Mouse (Mus musculus): ENCODE measurements around the gene Tmem242. TPM values are rescaled to one million over a fixed set of nuclear protein-coding genes. Genes with fewer than 3 reads are reported as not detected.

Tmem242 gene
- total and polyA plus RNA-seq, 3 experiments, result 68.9 to 83.1 (median 80.4) TPM

DNA sequence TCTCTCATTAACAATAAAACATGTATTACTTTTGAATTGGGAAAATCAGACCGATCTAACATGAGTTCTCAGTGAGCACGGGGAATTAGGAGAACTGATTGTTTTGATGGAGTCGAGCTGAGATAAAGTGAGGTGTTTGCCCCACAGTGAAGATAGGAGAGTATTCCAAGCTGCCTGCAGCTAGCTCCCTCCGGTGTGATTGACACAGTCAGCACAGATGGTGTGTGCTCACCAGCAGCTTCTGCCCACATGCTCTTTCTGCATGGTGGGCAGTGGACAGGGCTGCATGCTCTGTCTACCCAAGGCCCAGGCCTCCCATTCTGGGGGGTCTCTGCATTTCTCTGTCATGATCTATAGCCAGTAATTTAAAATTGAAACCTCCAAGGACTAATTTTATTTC, 13.6 kb upstream of the Tmem242 start:
- H3K27ac ChIP-seq (ENCODE audit: insufficient read depth, low read depth), result no peak overlapping the region
- DNase-seq (ENCODE audit: extremely low read depth), result no peak
- H3K4me1 ChIP-seq (ENCODE audit: control insufficient read depth in 1 of 2, insufficient read depth in 2 of 2), result peaks cover 3 to 11% of the 10 kb centered on the region in 2 experiments
- no peaks in the 10 kb centered on the region for H3K36me3 ChIP-seq (replicated peaks in 1 of 2; ENCODE audit: control insufficient read depth in 1 of 2, insufficient read depth in 1 of 2, low read length in 1 of 2)
- TF ChIP-seq RAD21 (IDR thresholded peaks at IDR 0.05; ENCODE audit: low read depth, low read length) (no peak), ZMIZ1 (IDR thresholded peaks at IDR 0.05; ENCODE audit: low read depth, low read length) (no peak), TCF12 (IDR thresholded peaks at IDR 0.05; ENCODE audit: low read depth, low read length) (no peak), UBTF (IDR thresholded peaks at IDR 0.05; ENCODE audit: low read depth, low read length) (no peak), MEF2A (IDR thresholded peaks at IDR 0.05; ENCODE audit: borderline replicate concordance, low read depth, low read length) (no peak), MAFK (IDR thresholded peaks at IDR 0.05; ENCODE audit: insufficient replicate concordance, low read length) (no peak), MXI1 (IDR thresholded peaks at IDR 0.05; ENCODE audit: low read depth, low read length) (no peak), HCFC1 (IDR thresholded peaks at IDR 0.05; ENCODE audit: low read depth, low read length) (no peak), KAT2A (IDR thresholded peaks at IDR 0.05; ENCODE audit: insufficient replicate concordance, low read length) (no peak), EP300 (IDR thresholded peaks at IDR 0.05; ENCODE audit: low read length) (no peak), JUND (conservative IDR thresholded peaks at IDR 0.05; ENCODE audit: low read depth, low read length) (no peak), PAX5 (IDR thresholded peaks at IDR 0.05; ENCODE audit: low read length) (no peak), SMC3 (IDR thresholded peaks at IDR 0.05; ENCODE audit: low read depth, low read length) (no peak)
- in situ Hi-C loops (cut with MboI; ENCODE audit: low pct_ligation_motif_present, low pct_unique_long_range_greater_than_20kb, low sequenced_read_pairs), result no loop called here
- H3K27me3 ChIP-seq (replicated peaks), result peaks cover 11% of the 10 kb centered on the region
- no peak overlapping the region for H3K9ac ChIP-seq (ENCODE audit: insufficient read depth, low read depth)
- H3K4me3 ChIP-seq (replicated peaks in 1 of 3; ENCODE audit: low read depth in 2 of 3, low read length in 2 of 3, poor library complexity in 1 of 3), result no peak overlapping the region
- H3K79me2 ChIP-seq (replicated peaks; ENCODE audit: control insufficient read depth, extremely low read depth, insufficient read depth, poor library complexity, severe bottlenecking), result no peaks in the 10 kb centered on the region
- H3K9me3 ChIP-seq (replicated peaks; ENCODE audit: low read length), result no peaks in the 10 kb centered on the region
- no peak overlapping the region for H3K4me2 ChIP-seq (ENCODE audit: insufficient read depth, low read depth, poor library complexity, severe bottlenecking)
- dilution Hi-C loops (cut with MboI; ENCODE audit: extremely low pct_ligation_motif_present, extremely low pct_unique_long_range_greater_than_20kb, low sequenced_read_pairs), result no loop called here

DNA sequence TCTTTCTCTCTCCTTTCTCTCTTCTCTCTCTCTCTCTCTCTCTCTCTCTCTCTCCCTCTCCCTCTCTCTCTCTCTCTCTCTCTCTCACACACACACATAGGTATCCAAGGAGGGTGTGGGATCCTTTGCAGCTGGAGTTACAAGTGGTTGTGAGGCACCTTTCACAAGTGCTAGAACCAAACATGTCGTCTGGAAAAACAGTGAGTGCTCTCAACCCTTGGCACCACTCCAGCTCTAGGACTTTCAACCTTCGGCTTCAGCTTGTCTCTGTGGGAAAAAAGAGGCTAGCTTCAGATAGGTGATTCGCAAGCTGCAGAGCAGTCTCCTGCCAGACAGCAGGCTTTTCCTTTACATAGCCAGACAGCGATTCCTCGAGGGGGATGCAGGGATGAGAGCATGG, 3.7 kb upstream of the Tmem242 start:
- DNase-seq (ENCODE audit: extremely low read depth), result no peak
- TF ChIP-seq USF2 (conservative IDR thresholded peaks at IDR 0.05; ENCODE audit: low read depth, low read length) (no peak), TBP (conservative IDR thresholded peaks at IDR 0.05; ENCODE audit: low read depth, low read length) (no peak), ETS1 (conservative IDR thresholded peaks at IDR 0.05; ENCODE audit: low read depth, low read length) (no peak), CTCF (conservative IDR thresholded peaks at IDR 0.05 in 1 of 2, IDR thresholded peaks at IDR 0.05 in 1 of 2; ENCODE audit: low read depth in 2 of 2, low read length in 2 of 2) (no peak)
- in situ Hi-C loops (cut with MboI; ENCODE audit: low pct_ligation_motif_present, low pct_unique_long_range_greater_than_20kb, low sequenced_read_pairs) (loop anchor here (25.0 kb wide), 2 partner anchors 469 to 569 kb away; no protein-coding TSS in a partner anchor), dilution Hi-C loops (cut with MboI; ENCODE audit: extremely low pct_ligation_motif_present, extremely low pct_unique_long_range_greater_than_20kb, low sequenced_read_pairs) (no loop called here)
- Histone ChIP-seq H3K79me2 (replicated peaks; ENCODE audit: control insufficient read depth, extremely low read depth, insufficient read depth, poor library complexity, severe bottlenecking) (0 out of 2 replicates have a peak, but pooled peaks cover 5% of the 10 kb centered on the region), H3K27me3 (replicated peaks) (peaks cover 11% of the 10 kb centered on the region), H3K9ac (ENCODE audit: insufficient read depth, low read depth) (no peak overlapping the region), H3K4me2 (ENCODE audit: insufficient read depth, low read depth, poor library complexity, severe bottlenecking) (no peak overlapping the region), H3K4me1 (ENCODE audit: control insufficient read depth in 1 of 2, insufficient read depth in 2 of 2) (peaks cover 2 to 18% of the 10 kb centered on the region in 2 experiments; a peak in 3 of 4 replicates), H3K4me3 (replicated peaks in 1 of 3; ENCODE audit: low read depth in 2 of 3, low read length in 2 of 3, poor library complexity in 1 of 3) (no peak overlapping the region), H3K9me3 (replicated peaks; ENCODE audit: low read length) (peaks cover 3% of the 10 kb centered on the region), H3K36me3 (replicated peaks in 1 of 2; ENCODE audit: control insufficient read depth in 1 of 2, insufficient read depth in 1 of 2, low read length in 1 of 2) (peaks cover 0 to under 1% of the 10 kb centered on the region in 2 experiments), H3K27ac (ENCODE audit: insufficient read depth, low read depth) (no peak overlapping the region)
